27 mouse cellular contexts compared by ENCODE assay signal in the genomic region with DNA sequence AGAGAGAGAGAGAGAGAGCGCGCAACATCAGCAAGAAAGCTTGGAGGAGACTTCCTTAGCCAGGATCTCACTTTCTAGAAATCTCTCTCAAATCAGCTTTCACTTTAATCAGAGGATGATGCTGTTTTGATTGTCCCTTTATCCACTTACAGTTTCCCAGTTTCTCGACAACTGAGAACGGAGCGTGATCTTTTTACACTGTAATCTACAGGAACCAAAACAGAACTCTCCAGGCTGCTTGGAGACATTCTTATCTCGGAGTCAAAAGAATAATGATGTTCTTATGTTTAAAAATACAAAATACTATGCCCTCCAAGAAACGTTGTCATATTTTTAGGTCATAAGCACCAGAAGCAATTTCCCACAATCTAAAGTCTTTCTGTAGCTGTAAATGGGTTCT.
"Had no signal": no experiment of that assay in that cellular context is flagged by ENCODE, and none has a peak within 500 bp of the region (broad histone marks: within the 10 kb centered on the region; RNA-seq: fewer than 3 reads in every experiment).

No protein-coding gene starts in this region.

- H3K27ac ChIP-seq: embryonic facial prominence, embryonic 10.5 days; embryonic facial prominence, embryonic 12.5 days; embryonic facial prominence, embryonic 13.5 days; embryonic facial prominence, embryonic 15.5 days; forebrain, embryonic 10.5 days; forebrain, embryonic 12.5 days; forebrain, embryonic 13.5 days; forebrain, embryonic 15.5 days; gastrocnemius, adult 2 months; heart, adult 2 months had no signal

- H3K9me3 ChIP-seq: embryonic facial prominence, embryonic 10.5 days; embryonic facial prominence, embryonic 12.5 days; embryonic facial prominence, embryonic 13.5 days; embryonic facial prominence, embryonic 15.5 days; forebrain, embryonic 10.5 days; forebrain, embryonic 12.5 days; forebrain, embryonic 13.5 days; forebrain, embryonic 15.5 days had no signal

- H3K27me3 ChIP-seq: embryonic facial prominence, embryonic 12.5 days; embryonic facial prominence, embryonic 13.5 days; embryonic facial prominence, embryonic 15.5 days; forebrain, embryonic 13.5 days; forebrain, embryonic 15.5 days had no signal

- H3K36me3 ChIP-seq: embryonic facial prominence, embryonic 10.5 days; embryonic facial prominence, embryonic 12.5 days; embryonic facial prominence, embryonic 13.5 days; embryonic facial prominence, embryonic 15.5 days; forebrain, embryonic 10.5 days; forebrain, embryonic 12.5 days; forebrain, embryonic 15.5 days had no signal

- H3K9ac ChIP-seq: embryonic facial prominence, embryonic 12.5 days; embryonic facial prominence, embryonic 13.5 days; embryonic facial prominence, embryonic 15.5 days; forebrain, embryonic 12.5 days; forebrain, embryonic 13.5 days; forebrain, embryonic 15.5 days; forebrain, postnatal 0 days had no signal

- ATAC-seq: forebrain, embryonic 13.5 days; forebrain, embryonic 14.5 days; forebrain, embryonic 15.5 days; forebrain, embryonic 16.5 days; forebrain, postnatal 0 days had no signal

- H3K4me3 ChIP-seq: embryonic facial prominence, embryonic 10.5 days; embryonic facial prominence, embryonic 12.5 days; embryonic facial prominence, embryonic 13.5 days; embryonic facial prominence, embryonic 15.5 days; erythroblast, embryonic 14.5 days; forebrain, embryonic 10.5 days; forebrain, embryonic 12.5 days; forebrain, embryonic 13.5 days; forebrain, embryonic 15.5 days; gastrocnemius, adult 2 months; heart, adult 2 months had no signal

- H3K4me1 ChIP-seq: embryonic facial prominence, embryonic 12.5 days; forebrain, embryonic 12.5 days; forebrain, embryonic 13.5 days; forebrain, embryonic 15.5 days had no signal

- DNase-seq: cerebellum, adult 8-10 months; cerebellum, adult 9-10 months; cerebellum, adult 9-11 months; cerebellum, postnatal 10 days; cerebellum, postnatal 14 days; cerebellum, postnatal 25 days; cerebellum, postnatal 36 days; embryo, embryonic 11 days; forebrain, postnatal 0 days; gastrocnemius, adult 2 months; gastrocnemius, postnatal 10 days; gastrocnemius, postnatal 14 days; gastrocnemius, postnatal 25 days; gastrocnemius, postnatal 36 days; heart, adult 18-20 months; heart, adult 2 months had no signal

- H3K4me2 ChIP-seq: embryonic facial prominence, embryonic 12.5 days; embryonic facial prominence, embryonic 13.5 days; embryonic facial prominence, embryonic 15.5 days; forebrain, embryonic 12.5 days; forebrain, embryonic 13.5 days; forebrain, embryonic 15.5 days had no signal
